Mouse (Mus musculus) heart, adult 8-10 months (tissue): Measurements from ENCODE around the gene Pakap. TPM values are rescaled to one million over a fixed set of nuclear protein-coding genes. Genes with fewer than 3 reads are reported as not detected.
A peak's percentile ranks its signal among the peaks of the same experiment; 100 is the strongest.

Experiments used
- DNase-seq: peaks from one replicate; pipeline ENCODE4 v3.0.0; 2022; ENCODE audit warnings: low spot score
- total RNA-seq, 4 experiments: library from RNA; stranded (reverse); gene quantifications; 2 replicates each; pipeline ENCODE4 v1.2.4; 2022

Gene Pakap
- total RNA-seq, 4 experiments from 2014 or later: 29.2 to 44.2 (median 39.5) TPM

DNA sequence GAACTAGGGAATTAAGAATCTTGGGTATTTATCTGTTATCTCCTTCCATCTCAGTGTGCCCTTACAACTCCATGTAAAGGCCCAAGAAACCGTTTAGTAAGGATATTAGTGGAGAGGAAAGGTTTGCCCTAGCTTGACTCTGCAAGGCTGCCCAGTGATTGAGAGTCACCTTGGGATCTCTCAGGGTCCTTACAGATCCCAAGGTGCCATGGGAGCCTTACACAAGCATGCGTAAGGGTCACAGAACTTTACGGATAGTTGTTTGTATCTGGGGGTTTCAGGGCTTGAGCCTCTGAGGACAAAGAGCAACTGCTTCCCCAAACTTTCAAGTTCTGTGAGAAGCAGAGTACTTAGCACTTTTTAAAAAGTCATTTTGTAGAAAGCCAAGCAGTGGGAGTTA, 6.2 kb downstream of the Pakap start:
- DNase-seq: no peak

DNA sequence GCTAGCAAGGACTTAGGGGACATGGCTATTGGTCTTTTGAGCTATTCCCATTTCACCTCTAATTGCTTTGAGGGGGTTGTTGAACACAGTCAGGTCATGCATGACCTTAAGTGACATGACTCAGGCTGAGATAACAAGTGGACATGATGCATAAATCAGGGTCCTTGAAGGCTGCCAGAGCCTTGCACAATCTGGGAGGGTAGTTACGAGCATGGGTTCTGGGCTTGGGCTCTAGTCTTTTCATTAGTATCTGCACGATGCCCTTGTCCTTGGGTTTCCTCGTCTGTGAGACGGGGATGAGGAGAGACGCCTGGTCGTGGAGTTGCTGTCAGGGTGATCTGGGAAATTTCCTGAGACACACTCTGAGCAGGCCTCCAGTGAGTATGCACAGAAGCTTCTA, 6.7 kb downstream of the Pakap start:
- DNase-seq: no peak

DNA sequence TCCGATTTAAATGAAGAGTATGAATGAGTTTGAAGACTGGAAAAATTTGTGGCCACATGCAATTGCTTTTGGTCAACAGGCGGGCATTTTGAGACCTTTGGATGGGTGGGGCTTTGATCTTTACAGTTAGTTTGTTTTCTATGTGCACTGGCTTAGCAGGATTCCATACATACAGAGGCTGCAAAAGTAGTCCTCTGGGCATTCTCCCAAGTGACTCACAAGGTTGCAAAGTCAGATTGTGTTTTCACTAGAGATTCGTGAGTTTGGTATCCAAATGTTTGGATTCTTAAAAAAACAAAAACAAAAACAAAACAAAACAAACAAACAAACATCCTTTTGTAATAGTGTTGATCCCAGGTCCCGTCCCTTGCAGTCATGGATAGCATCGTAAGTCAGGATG, 7.7 kb downstream of the Pakap start:
- DNase-seq: no peak

DNA sequence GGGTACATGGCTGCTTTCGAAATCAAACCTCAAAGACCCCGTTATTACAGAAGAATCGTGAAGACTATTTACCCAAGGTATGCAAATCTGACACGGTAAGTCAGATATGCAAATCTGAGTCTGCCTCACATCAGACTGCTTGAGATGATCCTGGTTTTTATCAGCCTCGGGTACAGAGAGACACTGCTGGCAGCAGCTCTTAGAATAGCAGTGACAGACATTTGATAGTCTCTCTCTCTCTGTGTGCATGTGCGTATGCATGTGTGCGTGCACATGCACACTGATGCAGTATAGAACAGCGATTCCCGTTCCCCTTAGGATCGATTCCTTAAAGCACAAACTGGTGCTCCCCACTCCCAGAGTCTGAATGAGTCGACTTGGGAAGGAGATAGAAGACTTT, 8.1 kb downstream of the Pakap start:
- DNase-seq: no peak

DNA sequence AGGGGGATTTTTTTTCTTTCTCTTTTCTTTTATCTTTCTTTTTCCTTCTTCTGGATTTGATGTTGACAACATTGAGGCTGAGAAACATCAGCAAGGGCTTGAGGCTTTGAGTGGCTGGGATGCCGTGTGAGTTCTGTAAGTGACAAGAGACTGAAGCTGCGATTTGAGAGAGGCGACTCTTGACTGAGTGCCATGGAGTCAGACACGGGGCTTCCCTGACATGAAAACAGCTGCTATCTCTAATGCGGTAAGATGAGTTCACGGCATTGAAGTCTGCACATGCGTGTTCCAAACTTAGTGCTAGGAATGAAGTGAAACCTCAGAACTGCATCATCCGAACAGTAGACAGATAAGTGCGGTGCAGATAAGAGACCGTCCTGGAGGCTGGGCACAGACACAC, 11.7 kb downstream of the Pakap start:
- DNase-seq: no peak

DNA sequence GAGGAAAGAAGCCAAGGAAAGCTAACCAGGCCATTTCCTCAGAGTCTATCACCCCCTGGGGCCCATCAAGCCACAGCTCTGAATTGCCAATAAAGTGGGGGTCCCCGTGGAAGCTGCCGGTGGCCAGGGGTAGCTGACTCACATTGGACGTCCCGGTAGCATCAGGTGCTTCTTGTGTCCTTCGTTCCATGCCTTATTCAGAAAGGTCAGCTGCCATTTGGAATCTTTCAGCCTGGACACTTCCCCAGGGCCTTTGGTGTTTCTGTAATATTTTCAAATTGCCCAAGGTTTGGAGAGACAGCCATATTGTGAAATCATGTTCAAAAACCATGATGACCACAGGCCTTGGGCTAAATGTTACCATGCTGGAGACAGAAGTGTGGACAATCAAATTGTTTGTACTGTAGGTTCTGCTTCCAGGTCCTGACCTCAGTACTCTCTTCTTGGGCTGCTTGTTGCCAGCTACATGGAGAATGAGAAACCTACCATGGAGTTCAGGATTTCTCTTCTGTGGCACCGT, 17.4 kb downstream of the Pakap start:
- no peak for DNase-seq

DNA sequence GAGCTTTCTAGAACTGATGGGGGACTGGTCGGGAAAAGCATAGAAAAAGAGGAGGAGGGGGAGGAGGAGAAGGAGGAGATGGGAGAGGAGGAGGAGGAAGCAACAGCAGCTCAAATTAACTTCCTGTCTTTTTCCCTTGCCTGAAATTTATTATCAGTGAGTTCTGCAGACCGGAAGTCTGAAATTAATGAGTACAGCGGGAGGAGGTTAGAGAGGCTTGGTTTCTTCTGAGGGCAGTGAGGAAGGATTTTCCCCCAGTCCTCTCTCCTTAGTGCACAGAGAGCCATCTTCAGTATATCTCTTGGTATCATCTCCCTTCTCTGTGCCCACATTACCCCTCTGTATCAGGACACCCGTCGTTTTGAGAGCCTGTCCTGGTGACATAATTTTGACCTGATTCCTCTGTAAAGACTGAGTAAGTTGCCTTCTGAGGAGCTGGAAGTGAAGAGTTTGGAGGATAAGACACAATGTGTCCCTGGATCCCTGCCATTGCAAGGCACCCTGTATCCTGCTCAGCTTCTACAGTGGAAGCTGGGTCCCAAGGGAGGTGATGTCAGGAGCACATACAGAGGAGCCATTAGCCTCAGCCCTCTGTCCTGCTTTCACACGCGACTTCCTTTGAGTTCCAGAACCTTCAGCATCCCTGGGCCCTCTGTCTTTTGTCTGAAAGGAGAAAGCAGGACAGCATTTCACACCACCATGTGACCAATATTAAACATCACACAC, 19.1 kb downstream of the Pakap start:
- no peak for DNase-seq

DNA sequence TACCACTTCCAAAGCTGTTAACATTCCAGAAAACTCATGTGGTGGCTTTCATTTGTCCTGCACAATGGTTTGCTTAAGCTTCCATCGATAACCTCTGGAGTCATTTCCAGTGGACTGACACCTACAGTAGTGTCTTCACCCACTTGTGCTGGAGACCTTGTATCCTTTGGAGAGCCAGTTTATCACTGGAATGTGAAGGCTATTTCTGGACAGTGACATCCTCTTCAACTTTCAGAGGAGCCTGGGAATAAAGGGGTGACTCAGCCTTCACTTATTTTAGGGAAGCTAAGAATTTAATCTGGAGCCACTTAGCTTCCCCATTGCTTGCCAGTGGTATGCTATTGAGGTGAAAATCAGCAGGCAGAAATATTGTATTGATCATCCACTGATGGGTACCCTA, 20.4 kb downstream of the Pakap start:
- peak; percentile 45 for DNase-seq

DNA sequence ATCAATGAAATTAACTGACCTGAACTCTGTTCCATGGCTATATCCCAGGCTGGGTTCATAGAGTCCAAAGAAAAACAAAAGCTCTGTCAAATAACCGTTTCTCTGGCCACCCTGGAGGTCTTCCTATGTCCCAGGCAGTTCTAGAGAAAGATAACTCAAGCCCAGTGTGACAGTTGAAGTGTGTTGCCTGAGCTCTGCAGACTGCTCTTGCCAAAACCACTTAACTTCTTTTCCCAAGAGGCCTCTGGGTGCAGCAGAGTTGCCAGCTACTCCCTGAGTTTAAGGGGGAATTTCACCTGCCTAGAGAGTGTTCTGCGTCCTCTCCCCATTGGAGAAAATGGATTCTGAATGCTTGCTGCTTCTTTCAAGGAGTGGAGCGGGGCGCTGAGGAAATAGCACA, 24.8 kb downstream of the Pakap start:
- peak; percentile 49 for DNase-seq

DNA sequence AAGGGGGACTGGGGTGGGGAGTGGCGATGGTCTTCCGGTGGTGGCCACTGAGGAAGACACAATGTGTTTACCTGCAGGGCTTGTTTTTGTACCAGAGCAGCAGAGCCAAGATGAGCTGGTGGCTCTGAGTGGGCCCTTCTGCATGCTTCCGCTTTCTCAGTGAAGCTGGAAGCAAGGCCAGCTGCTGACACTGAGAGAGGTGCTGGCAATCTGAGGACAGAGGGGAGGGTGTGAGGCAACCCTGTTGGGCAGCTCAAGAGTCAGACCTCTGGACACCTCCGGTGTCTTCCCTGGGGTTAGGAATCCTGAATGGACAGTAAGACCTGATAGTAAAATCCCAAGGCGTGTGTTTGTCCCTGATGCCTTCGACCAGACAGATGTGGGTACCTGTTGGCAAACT, 32.0 kb downstream of the Pakap start:
- no peak for DNase-seq

DNA sequence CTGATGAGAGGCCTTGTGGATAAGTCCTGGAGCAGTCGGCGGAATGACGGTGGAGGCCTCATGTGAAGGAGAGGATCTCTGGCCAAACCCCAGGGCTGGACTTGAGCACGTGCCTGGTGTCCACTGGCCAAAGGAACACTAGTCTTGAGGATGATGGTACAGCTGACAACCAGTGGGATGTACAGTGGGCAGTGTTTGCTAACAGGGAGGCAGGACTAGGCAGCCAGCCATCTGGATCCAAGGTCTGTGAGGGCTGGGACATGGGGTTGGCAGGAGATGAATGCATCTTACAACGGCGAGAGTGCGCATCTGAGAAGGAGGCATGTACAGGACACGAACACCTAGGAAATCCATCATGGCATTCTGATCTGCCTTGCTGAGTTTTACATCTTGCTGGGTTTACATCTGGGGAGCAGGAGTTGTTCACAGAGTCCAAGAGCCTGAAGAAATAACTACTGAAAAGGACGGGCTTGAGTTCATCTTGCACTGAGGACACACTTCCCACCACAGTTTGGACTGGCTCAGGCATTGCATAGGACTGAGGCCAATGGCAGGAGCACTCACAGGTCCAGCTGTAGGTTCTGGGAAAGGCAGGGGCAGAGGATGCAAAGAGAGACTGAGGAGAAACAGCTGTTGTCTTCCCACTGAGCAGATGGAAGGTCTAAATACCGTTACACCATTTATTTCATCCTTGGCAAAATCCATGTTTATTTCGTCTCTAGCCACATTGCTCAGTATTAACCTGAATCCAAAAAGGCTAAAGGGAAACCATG, 32.9 kb downstream of the Pakap start:
- no peak for DNase-seq

DNA sequence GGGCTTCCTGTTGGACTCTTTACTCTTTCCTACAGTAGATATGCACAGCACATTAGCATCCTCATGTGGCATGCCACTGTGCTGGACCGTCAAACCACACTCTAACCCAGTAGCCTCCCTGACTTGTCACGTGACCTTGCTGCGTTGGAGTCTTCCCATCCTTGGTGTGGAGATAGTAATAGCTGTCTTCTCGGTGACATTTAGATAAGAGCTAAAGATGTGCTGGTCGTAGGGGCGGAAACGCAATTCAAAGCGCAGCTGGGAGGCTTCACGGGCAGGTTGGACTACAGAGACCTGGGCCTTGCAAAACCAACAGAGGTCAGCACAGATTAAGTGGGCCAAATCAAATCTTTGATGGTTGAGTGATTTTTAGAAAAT, 33.5 kb downstream of the Pakap start:
- no peak for DNase-seq

DNA sequence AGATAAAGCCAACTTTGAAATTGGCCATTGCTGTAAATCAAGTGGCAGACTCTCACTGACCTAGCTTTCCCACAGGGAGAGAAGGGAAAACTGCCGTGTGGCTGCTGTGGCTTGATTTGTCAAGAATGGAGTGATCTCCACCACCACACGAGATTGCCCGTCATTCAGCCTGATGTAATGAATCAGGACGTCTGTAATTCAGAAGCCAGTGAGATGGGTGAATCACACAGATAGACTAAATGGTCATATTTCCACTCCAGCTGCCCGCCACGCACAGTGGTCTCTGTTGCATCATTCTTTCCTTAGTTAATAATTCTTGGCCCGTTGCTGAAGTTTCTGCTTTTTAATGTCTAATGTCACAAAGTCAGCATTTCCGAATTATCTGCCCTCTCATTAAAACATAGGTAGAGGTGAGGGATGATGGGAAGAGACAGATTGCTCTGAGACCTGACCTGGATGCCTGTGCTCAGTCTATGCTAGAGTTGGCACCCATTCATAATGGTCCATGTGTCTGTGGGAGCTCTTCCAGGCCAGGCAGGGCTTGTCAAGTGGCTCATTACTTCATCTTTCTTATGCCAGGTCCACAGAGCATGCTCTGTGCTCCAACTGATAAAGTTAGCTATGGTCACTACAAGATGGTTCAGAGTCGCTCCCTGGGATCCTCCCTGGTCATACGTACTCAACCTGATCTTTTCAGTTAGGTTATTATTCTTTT, 34.1 kb downstream of the Pakap start:
- peak; percentile 19 for DNase-seq

DNA sequence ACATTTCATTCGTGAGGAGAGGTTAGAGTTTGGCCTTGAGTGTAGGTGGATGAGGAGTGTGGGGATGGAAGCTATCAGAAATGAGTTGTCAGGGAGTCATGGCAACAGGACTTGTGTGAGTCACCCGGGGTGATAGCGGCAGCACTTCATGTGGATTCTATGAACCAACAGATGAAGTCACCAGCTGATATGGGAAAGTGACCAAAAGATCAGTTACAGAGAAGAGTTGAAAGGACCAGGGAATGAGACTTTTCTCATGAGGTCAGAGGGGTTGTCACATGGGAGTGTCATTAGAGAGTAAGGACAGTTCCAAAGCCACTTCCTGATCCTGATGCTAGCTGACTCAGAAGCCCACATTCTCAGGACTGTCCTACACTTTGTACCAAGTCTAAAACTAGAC, 38.3 kb downstream of the Pakap start:
- DNase-seq: peak; percentile 52

DNA sequence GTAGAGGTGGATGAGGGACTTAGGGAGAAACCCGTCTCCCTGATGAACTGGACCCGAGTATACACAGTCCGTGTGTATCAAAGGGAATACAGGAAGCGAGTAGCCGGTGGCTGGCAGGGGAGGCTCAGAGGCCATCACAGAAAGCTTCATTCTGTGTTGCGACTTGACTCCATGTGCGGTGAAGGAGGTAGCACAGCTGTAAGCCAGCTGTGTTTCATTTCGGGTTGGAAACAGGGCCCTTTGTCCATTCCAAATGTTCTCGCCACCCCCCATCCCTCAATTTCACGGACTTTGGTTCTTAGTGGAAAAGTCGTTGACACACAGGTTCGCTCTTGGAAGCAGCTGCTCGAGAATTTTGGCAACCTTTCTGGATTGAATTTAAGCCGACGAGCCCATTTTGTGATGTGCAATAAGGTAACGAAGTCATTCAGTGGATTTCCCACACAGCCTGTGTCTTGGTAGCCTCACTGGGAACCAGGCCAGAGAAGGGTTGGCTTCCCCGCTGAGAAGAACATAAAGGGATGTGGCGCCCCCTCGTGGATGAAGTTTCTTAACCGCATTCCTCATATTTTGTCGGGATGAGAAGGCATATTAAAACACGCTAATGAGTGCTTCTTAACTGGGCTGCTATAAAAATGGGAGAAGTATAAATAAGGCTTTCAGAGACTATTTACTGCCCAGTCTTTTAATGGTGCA, 39.4 kb downstream of the Pakap start:
- DNase-seq: peak; percentile 88

DNA sequence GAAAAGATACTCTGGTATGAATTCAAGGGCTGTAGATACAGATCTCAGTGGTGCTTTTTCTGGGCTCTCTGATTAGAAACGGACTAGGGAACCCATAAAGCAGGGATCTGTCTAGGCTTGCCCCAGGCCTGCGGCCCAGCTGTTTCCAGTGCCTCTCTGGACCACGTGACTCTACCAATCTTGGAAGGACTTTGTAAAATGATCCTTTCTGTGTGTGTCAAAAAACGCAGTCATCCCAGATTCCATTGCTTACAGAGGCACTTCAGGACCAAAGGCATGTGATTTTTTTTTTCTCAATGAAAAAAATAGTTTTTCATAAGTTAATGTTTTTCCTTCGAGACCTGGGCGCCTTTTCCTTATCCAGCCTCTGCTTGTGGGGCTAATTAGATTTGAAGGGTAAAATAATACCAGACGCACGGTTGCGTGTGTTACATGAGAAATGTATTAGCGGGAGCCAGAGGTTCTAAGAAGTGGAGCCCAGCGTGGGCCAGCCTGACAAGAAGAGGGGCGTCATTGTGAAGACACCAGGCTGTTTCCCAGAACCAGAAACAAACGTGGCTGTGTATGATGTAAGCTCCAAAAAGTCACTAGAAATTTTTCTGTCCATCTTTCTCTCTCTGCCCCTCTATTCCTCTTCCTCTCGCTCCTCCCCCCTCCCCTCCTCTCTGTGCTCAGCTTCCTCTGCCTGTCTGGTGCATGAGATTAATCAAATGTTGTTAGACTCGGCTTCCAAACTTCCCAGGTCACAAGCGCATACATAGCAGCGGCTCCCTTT, 43.5 kb downstream of the Pakap start:
- DNase-seq: peak; percentile 23

DNA sequence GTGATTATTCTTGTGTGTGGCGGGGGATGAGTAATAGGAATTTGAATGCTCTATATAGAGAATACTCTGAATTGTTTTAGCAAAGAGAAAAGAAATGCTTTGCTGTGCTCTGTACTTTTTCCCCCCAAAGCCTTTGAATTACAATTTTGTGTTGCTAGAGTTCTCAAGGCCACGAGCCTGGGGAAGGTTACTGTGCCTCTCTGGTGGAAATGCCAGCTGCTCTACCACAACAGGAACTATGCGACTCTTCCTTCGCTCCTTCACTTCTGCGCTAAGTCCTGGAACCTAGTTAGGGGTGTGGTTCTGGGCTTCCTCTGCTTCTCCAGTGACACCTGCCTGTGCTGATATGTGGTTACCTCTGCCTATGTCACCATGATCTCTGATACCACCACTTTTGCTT, 44.7 kb downstream of the Pakap start:
- DNase-seq: no peak

DNA sequence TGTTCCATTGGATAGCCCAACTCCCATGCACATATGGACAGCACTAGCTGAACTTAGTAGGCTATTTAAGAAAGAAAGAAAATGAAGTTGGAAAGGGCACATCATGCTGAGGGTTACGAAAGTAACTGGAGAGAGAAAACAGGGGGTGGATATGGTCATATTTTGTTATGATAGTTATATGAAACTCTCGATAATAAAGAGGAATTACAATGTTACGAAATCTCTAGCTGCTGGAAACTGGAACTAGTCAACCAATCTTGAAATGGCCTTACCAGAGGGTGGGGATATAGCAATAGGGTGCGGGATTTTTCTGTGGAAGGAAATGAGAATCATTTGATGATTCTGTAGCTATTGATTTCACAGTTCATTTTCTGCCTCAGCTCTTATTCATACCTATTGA, 46.7 kb downstream of the Pakap start:
- DNase-seq: no peak

DNA sequence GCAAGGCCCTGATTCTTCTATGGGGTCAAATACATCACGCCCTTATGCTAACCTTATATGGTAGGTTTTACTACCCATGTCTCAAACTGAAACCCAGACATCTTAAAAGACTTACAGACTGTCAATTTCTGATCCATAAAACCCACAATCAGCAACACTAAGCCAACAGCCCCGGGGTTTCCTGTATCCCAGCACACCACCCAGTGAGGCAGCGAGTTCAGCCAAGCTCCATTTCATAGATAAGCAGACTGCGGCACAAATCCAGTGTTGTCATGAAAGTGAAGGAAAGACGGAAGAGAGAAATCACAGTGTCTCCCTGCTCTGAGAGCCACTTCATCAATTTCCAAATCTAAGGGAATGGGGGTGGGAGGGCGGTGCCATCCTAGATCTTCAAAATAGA, 50.8 kb downstream of the Pakap start:
- peak; percentile 22 for DNase-seq

DNA sequence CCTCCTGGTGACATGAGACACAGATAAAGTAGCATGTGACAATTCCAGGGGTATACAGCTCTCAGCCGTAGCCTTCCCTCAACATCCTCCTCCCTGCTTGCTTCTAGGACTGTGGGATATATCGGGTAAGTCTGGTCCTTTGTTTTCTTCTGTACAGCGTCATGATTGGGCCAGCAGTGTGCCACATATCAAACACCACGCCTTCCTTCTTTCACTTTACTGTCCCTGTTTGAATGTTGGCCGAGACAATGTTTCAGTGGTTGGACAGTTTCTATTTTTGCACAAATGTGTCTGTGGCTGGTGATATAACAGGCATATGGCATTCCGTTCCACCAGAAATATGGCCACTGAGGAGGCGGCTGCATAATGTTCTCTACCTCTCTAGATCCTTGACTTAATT, 54.8 kb downstream of the Pakap start:
- peak; percentile 42 for DNase-seq

DNA sequence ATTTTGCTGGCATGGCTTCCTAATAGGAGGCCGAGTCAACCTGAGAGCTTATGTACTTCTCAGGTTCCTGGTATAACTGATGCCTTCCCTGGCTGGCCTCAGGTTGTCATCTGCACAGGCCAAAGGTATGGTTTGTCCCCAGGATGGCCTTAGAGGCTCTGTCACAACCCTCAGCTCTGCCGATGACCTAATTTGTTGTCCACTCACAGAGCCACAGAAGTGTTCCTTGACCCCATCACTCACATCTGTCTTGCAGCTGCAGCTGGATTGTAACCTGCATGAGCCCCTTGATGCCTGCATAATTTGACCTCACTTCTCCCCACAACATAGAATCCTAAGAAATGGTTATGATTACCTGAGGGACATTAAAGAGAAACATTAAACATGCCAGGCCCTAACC, 56.8 kb downstream of the Pakap start:
- DNase-seq: no peak
